Mouse (Mus musculus) midbrain, embryonic 14.5 days (tissue): ENCODE measurements around the gene H13. TPM values are rescaled to one million over a fixed set of nuclear protein-coding genes. Genes with fewer than 3 reads are reported as not detected.

ENCODE experiments used
- ATAC-seq: fragments of 200-750 bp; cut with Nextera tagmentation; 2 replicates; pipeline ENCODE4 v1.8.0; 2017; ENCODE audit warnings: moderate number of reproducible peaks, moderate library complexity; ENCODE audit not compliant: low FRiP score, low TSS enrichment
- DNase-seq: peaks from one replicate; pipeline ENCODE4 v3.0.0-alpha.2; 2015
- H3K27ac ChIP-seq: fragments of 300-500 bp; sonication (generic); replicated peaks from 2 replicates; pipeline ENCODE4 v1.5.1; 2014; ENCODE audit warnings: mild to moderate bottlenecking, low read depth, low read length, moderate library complexity
- H3K27me3 ChIP-seq: fragments of 300-500 bp; sonication (generic); 2 replicates; pipeline ENCODE4 v1.6.1; 2014; ENCODE audit warnings: low read length, control low read depth, mixed read lengths; ENCODE audit not compliant: control insufficient read depth, insufficient read depth
- H3K36me3 ChIP-seq: fragments of 300-500 bp; sonication (generic); 2 replicates; pipeline ENCODE4 v1.6.1; 2014; ENCODE audit warnings: low read length, control low read depth; ENCODE audit not compliant: control insufficient read depth, insufficient read depth
- H3K4me1 ChIP-seq: fragments of 300-500 bp; sonication (generic); 2 replicates; pipeline ENCODE4 v1.6.1; 2014; ENCODE audit warnings: mild to moderate bottlenecking, antibody characterized with exemption, low read length, control low read depth; ENCODE audit not compliant: control insufficient read depth, insufficient read depth
- H3K4me2 ChIP-seq: fragments of 300-500 bp; sonication (generic); 2 replicates; pipeline ENCODE4 v1.6.1; 2014; ENCODE audit warnings: mild to moderate bottlenecking, low read length, moderate library complexity
- H3K4me3 ChIP-seq: fragments of 300-500 bp; sonication (generic); replicated peaks from 2 replicates; pipeline ENCODE4 v1.5.1; 2014; ENCODE audit warnings: low read depth, low read length
- H3K9ac ChIP-seq: fragments of 300-500 bp; sonication (generic); replicated peaks from 2 replicates; pipeline ENCODE4 v1.6.1; 2014; ENCODE audit warnings: mild to moderate bottlenecking, low read length, moderate library complexity
- H3K9me3 ChIP-seq: fragments of 300-500 bp; sonication (generic); 2 replicates; pipeline ENCODE4 v1.6.1; 2016; ENCODE audit warnings: low read length, control low read depth, mixed read lengths; ENCODE audit not compliant: control insufficient read depth
- WGBS: fragments of 180-500 bp; shearing (Covaris S2); extraction: QIAGEN DNeasy Blood & Tissue Kit; methylation state at CpG from one replicate; pipeline ENCODE4 v1.1.7; 2014; 5-methylcytosine and 5-hydroxymethylcytosine counted together
- polyA plus RNA-seq: library from polyadenylated mRNA; unstranded; fragments of >200 nt; fragmentation: Nextera tagmentation; extraction: Ambion mirVana; gene quantifications from 2 replicates; pipeline ENCODE4 v1.2.1, GENCODE M21; 2014

Gene H13
- polyA plus RNA-seq, 1 experiment from 2014 or later = 177 TPM

- Histone ChIP-seq H3K9ac (peak overlapping the region; percentile 69), H3K4me3 (peak overlapping the region; percentile 41), H3K27me3 (no peaks in the 10 kb centered on the region), H3K27ac (peak overlapping the region; percentile 82), H3K4me1 (peaks cover 10% of the 10 kb centered on the region; the same call in 1 of the 2 replicates), H3K36me3 (peaks cover 45% of the 10 kb centered on the region), H3K9me3 (no peaks in the 10 kb centered on the region), H3K4me2 (peak overlapping the region; percentile 62)
- WGBS = 3% methylated on average over 30 of the region's 31 CpGs
- peak; percentile 92 for DNase-seq
- peak; percentile 92 for ATAC-seq
Measured at GRCm38 (mm10) chr2:152707627-152708026, 38.4 kb downstream of the H13 start.

DNA sequence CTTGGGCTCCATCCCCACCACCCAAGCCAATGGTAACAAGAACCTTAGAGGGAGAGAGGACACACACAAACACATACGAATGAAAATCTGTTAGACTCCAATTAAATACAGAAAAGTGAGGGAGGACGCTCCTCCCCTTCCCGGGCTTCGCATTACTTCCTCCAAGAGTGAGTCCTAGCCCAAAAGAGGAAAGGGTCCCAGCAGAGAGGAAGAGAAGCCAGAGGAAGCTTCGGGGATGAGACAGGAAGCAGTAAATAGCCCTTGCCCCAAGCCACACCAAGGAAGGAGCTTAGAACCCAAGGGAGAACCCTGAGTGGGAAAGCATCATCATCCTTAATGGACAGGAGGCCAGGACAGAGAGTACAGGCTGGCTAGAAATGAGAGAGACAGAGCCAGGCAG, 39.8 kb downstream of the H13 start:
- Histone ChIP-seq H3K4me3 (no peak overlapping the region), H3K27me3 (no peaks in the 10 kb centered on the region), H3K27ac (no peak overlapping the region), H3K4me1 (peaks cover 10% of the 10 kb centered on the region; the same call in 1 of the 2 replicates), H3K9me3 (no peaks in the 10 kb centered on the region), H3K4me2 (no peak overlapping the region), H3K36me3 (peaks cover 30% of the 10 kb centered on the region), H3K9ac (no peak overlapping the region)
- ATAC-seq (no peak), DNase-seq (no peak)
- WGBS = 98% methylated on average over 5 of the region's 5 CpGs

DNA sequence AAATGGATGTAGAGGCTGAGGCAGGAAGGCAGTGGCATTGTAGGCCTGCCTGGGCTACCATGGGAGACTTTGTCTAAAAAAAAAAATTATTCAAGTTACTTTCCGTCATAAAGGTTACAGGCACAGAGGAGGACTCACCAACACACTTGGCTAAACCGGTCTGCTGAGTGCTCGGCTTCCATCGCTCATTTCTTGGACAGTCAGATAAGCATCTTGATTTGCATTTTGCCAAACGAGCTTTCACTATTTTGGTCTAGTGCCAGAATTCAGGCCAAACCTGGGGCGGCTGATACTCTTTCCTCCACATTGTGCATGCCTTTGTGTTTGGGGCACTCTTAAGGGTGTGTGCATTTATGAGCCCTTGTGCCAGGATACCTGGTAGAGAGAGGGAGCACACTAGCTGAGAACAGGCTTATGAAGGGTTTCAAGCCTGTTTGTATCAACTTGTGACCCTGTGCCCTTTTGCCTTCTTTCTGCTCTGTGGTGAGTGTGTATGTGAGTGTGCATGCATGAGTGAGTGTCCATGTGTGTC, 47.0 kb downstream of the H13 start:
- WGBS = 61% methylated on average over 6 of the region's 6 CpGs
- no peaks in the 10 kb centered on the region for H3K9me3 ChIP-seq
- no peak overlapping the region for H3K4me3 ChIP-seq
- H3K9ac ChIP-seq = no peak overlapping the region
- no peak overlapping the region for H3K4me2 ChIP-seq
- 0 out of 2 replicates have a peak overlapping the region, but pooled peaks have one; percentile 13 for H3K27ac ChIP-seq
- no peak for ATAC-seq
- H3K27me3 ChIP-seq = no peaks in the 10 kb centered on the region
- H3K4me1 ChIP-seq = 0 out of 2 replicates have a peak, but pooled peaks cover 3% of the 10 kb centered on the region
- no peak for DNase-seq
- no peaks in the 10 kb centered on the region for H3K36me3 ChIP-seq

DNA sequence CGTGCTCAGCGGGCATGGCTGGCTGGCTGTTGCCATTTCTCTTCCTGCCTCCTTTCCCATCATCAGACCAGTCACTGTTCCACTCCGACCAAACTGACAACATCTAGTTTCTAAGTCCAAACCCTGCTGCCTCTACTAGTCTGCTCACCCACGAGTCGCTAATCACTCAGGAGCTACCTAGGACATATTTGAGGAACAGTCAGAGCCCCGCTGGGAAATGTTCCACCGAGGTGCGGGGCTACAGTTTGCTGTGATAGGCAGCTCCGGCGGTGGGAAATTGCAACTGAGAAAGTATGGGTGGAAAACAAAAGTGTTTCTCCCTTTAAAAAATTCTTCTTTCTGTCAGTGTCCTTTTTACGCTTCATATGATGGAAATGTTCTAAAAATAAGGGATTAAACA, 48.4 kb downstream of the H13 start:
- Histone ChIP-seq H3K9ac (no peak overlapping the region), H3K27ac (peak overlapping the region; percentile 61), H3K4me1 (0 out of 2 replicates have a peak, but pooled peaks cover 3% of the 10 kb centered on the region), H3K36me3 (no peaks in the 10 kb centered on the region), H3K9me3 (no peaks in the 10 kb centered on the region), H3K4me3 (no peak overlapping the region), H3K27me3 (no peaks in the 10 kb centered on the region), H3K4me2 (no peak overlapping the region)
- no peak for DNase-seq
- 0 out of 2 replicates have a peak, but pooled peaks have one; percentile 44 for ATAC-seq
- 32% methylated on average over 11 of the region's 11 CpGs for whole genome bisulfite sequencing

GRCm38 (mm10) chr2:152718076-152718475, 48.8 kb downstream of the H13 start:
- ATAC-seq (peak; percentile 83), DNase-seq (peak; percentile 68)
- H3K27ac ChIP-seq = peak overlapping the region; percentile 61; the same call in 1 of the 2 replicates
- no peaks in the 10 kb centered on the region for H3K27me3 ChIP-seq
- H3K9me3 ChIP-seq = no peaks in the 10 kb centered on the region
- no peak overlapping the region for H3K9ac ChIP-seq
- H3K4me1 ChIP-seq = 0 out of 2 replicates have a peak, but pooled peaks cover 3% of the 10 kb centered on the region
- H3K4me2 ChIP-seq = no peak overlapping the region
- no peak overlapping the region for H3K4me3 ChIP-seq
- 9% methylated on average over 6 of the region's 6 CpGs for WGBS
- H3K36me3 ChIP-seq = no peaks in the 10 kb centered on the region

DNA sequence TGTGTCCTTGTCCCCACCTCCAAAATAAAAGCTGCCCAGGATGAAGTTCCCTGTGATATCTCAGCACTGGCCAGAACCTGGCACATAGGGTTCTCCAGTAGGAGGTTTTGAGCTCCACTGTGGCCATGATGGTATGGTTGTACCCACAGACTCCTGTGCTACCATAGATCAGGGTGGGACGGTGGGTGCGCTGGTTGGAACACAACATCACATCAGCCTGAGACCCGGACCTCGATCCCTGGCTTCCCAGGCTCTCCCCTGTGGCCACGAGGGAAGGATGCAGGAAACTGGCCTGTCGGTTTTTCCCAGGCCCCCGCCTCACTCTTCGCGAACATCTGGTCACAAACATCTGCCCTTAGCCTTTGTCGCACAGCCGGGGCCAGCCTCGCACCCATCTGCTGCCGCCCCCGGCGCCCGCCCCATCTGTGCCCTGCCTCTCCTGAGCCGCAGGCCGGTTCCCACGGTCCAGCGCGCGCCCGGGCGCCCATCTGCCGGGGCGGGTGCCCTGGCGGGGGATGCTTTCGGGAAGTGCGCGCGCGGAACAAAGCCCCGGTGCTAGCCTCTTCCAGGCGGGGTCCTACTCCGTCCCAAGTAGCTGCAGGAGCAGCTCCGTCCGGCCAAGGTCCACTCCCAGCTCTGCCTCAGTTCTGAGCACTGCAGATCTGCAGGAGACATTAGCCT, 54.5 kb downstream of the H13 start:
- no peak overlapping the region for H3K27ac ChIP-seq
- DNase-seq = peak; percentile 70
- ATAC-seq = peak; percentile 73
- peak overlapping the region; percentile 25 for H3K4me3 ChIP-seq
- no peaks in the 10 kb centered on the region for H3K27me3 ChIP-seq
- H3K9ac ChIP-seq = peak overlapping the region; percentile 31; the same call in 1 of the 2 replicates
- peak overlapping the region; percentile 57 for H3K4me2 ChIP-seq
- H3K36me3 ChIP-seq = no peaks in the 10 kb centered on the region
- H3K4me1 ChIP-seq = peaks cover 8% of the 10 kb centered on the region
- WGBS = 2% methylated on average over 37 of the region's 37 CpGs
- no peaks in the 10 kb centered on the region for H3K9me3 ChIP-seq

- Histone ChIP-seq H3K9me3 (no peaks in the 10 kb centered on the region), H3K4me3 (peak overlapping the region; percentile 25), H3K4me2 (peak overlapping the region; percentile 57), H3K27ac (no peak overlapping the region), H3K27me3 (no peaks in the 10 kb centered on the region), H3K9ac (no peak overlapping the region), H3K4me1 (peaks cover 8% of the 10 kb centered on the region), H3K36me3 (no peaks in the 10 kb centered on the region)
- no peak for DNase-seq
- no peak; the same call in 1 of the 2 replicates for ATAC-seq
- WGBS = 70% methylated on average over 3 of the region's 3 CpGs
Measured at GRCm38 (mm10) chr2:152724332-152724723, 55.1 kb downstream of the H13 start.

- Histone ChIP-seq H3K4me3 (no peak overlapping the region), H3K9me3 (no peaks in the 10 kb centered on the region), H3K9ac (no peak overlapping the region), H3K27me3 (no peaks in the 10 kb centered on the region), H3K4me2 (no peak overlapping the region), H3K36me3 (no peaks in the 10 kb centered on the region), H3K27ac (no peak overlapping the region), H3K4me1 (peaks cover 8% of the 10 kb centered on the region)
- DNase-seq (no peak), ATAC-seq (no peak)
- 66% methylated on average over 15 of the region's 15 CpGs for WGBS
Measured at GRCm38 (mm10) chr2:152725178-152725750, 56.0 kb downstream of the H13 start.
